Mouse (Mus musculus): ENCODE results near the gene Mpzl2. TPM values are rescaled to one million over a fixed set of nuclear protein-coding genes. Genes with fewer than 3 reads are reported as not detected.

Mpzl2 gene
- polyA plus RNA-seq, 1 experiment from 2014 or later: 0.92 TPM

GRCm38 (mm10) chr9:45085741-45086690, 46.4 kb downstream of the Mpzl2 start:
- Histone ChIP-seq H3K36me3 (no peaks in the 10 kb centered on the region), H3K9ac (no peak overlapping the region), H3K4me3 (no peak overlapping the region), H3K9me3 (replicated peaks) (no peaks in the 10 kb centered on the region), H3K27ac (ENCODE audit: poor library complexity, severe bottlenecking) (no peak overlapping the region), H3K4me1 (replicated peaks) (no peaks in the 10 kb centered on the region), H3K4me2 (no peak overlapping the region), H3K27me3 (replicated peaks) (peaks cover 13% of the 10 kb centered on the region; the same call in 1 of the 2 replicates)
- ATAC-seq (ENCODE audit: insufficient number of reproducible peaks, low FRiP score): no peak
- 69% methylated on average over 12 of the region's 12 CpGs for WGBS

GRCm38 (mm10) chr9:45088040-45088439, 48.4 kb downstream of the Mpzl2 start:
- Histone ChIP-seq H3K36me3 (no peaks in the 10 kb centered on the region), H3K4me3 (no peak overlapping the region), H3K9me3 (replicated peaks) (no peaks in the 10 kb centered on the region), H3K4me2 (no peak overlapping the region), H3K27ac (ENCODE audit: poor library complexity, severe bottlenecking) (no peak overlapping the region), H3K27me3 (replicated peaks) (0 out of 2 replicates have a peak, but pooled peaks cover 3% of the 10 kb centered on the region), H3K9ac (no peak overlapping the region), H3K4me1 (replicated peaks) (peaks cover 8% of the 10 kb centered on the region)
- no peak for ATAC-seq (ENCODE audit: insufficient number of reproducible peaks, low FRiP score)

- Histone ChIP-seq H3K4me2 (no peak overlapping the region), H3K4me1 (replicated peaks) (peaks cover 8% of the 10 kb centered on the region), H3K4me3 (no peak overlapping the region), H3K36me3 (no peaks in the 10 kb centered on the region), H3K9ac (no peak overlapping the region), H3K9me3 (replicated peaks) (no peaks in the 10 kb centered on the region), H3K27me3 (replicated peaks) (0 out of 2 replicates have a peak, but pooled peaks cover 3% of the 10 kb centered on the region), H3K27ac (ENCODE audit: poor library complexity, severe bottlenecking) (no peak overlapping the region)
- ATAC-seq (ENCODE audit: insufficient number of reproducible peaks, low FRiP score): no peak
- WGBS: 58% methylated on average over 3 of the region's 3 CpGs
Measured at GRCm38 (mm10) chr9:45090811-45091210, 51.2 kb downstream of the Mpzl2 start.

GRCm38 (mm10) chr9:45092641-45093040, 53.0 kb downstream of the Mpzl2 start:
- no peaks in the 10 kb centered on the region for H3K27me3 ChIP-seq (replicated peaks)
- peaks cover 8% of the 10 kb centered on the region for H3K4me1 ChIP-seq (replicated peaks)
- 45% methylated on average over 4 of the region's 4 CpGs for WGBS
- no peak overlapping the region for H3K9ac ChIP-seq
- no peaks in the 10 kb centered on the region for H3K36me3 ChIP-seq
- H3K9me3 ChIP-seq (replicated peaks): no peaks in the 10 kb centered on the region
- no peak for ATAC-seq (ENCODE audit: insufficient number of reproducible peaks, low FRiP score)
- peak overlapping the region; percentile 54; the same call in 1 of the 2 replicates for H3K27ac ChIP-seq (ENCODE audit: poor library complexity, severe bottlenecking)
- H3K4me3 ChIP-seq: no peak overlapping the region
- no peak overlapping the region for H3K4me2 ChIP-seq

- WGBS: 75% methylated on average over 6 of the region's 6 CpGs
- no peaks in the 10 kb centered on the region for H3K36me3 ChIP-seq
- no peak overlapping the region for H3K4me2 ChIP-seq
- H3K9ac ChIP-seq: no peak overlapping the region
- H3K9me3 ChIP-seq (replicated peaks): no peaks in the 10 kb centered on the region
- peaks cover 8% of the 10 kb centered on the region for H3K4me1 ChIP-seq (replicated peaks)
- H3K4me3 ChIP-seq: no peak overlapping the region
- no peak for ATAC-seq (ENCODE audit: insufficient number of reproducible peaks, low FRiP score)
- H3K27me3 ChIP-seq (replicated peaks): no peaks in the 10 kb centered on the region
- H3K27ac ChIP-seq (ENCODE audit: poor library complexity, severe bottlenecking): no peak overlapping the region
Measured at GRCm38 (mm10) chr9:45095149-45095937, 55.7 kb downstream of the Mpzl2 start.

- ATAC-seq (ENCODE audit: insufficient number of reproducible peaks, low FRiP score): no peak
- WGBS: 83% methylated on average over 5 of the region's 5 CpGs
- Histone ChIP-seq H3K9ac (no peak overlapping the region), H3K9me3 (replicated peaks) (no peaks in the 10 kb centered on the region), H3K4me3 (no peak overlapping the region), H3K27ac (ENCODE audit: poor library complexity, severe bottlenecking) (no peak overlapping the region), H3K36me3 (no peaks in the 10 kb centered on the region), H3K27me3 (replicated peaks) (0 out of 2 replicates have a peak, but pooled peaks cover 4% of the 10 kb centered on the region), H3K4me2 (no peak overlapping the region), H3K4me1 (replicated peaks) (peaks cover 6% of the 10 kb centered on the region)
Measured at GRCm38 (mm10) chr9:45097877-45098276, 58.3 kb downstream of the Mpzl2 start.

- H3K9ac ChIP-seq: no peak overlapping the region
- no peak overlapping the region for H3K27ac ChIP-seq (ENCODE audit: poor library complexity, severe bottlenecking)
- no peak for ATAC-seq (ENCODE audit: insufficient number of reproducible peaks, low FRiP score)
- no peak overlapping the region for H3K4me2 ChIP-seq
- WGBS: 25% methylated on average over 3 of the region's 3 CpGs
- no peaks in the 10 kb centered on the region for H3K36me3 ChIP-seq
- 0 out of 2 replicates have a peak, but pooled peaks cover 4% of the 10 kb centered on the region for H3K27me3 ChIP-seq (replicated peaks)
- peaks cover 10% of the 10 kb centered on the region for H3K4me1 ChIP-seq (replicated peaks)
- no peak overlapping the region for H3K4me3 ChIP-seq
- H3K9me3 ChIP-seq (replicated peaks): no peaks in the 10 kb centered on the region
Measured at GRCm38 (mm10) chr9:45098426-45098825, 58.8 kb downstream of the Mpzl2 start.

- no peaks in the 10 kb centered on the region for H3K36me3 ChIP-seq
- H3K4me2 ChIP-seq: no peak overlapping the region
- peaks cover 14% of the 10 kb centered on the region for H3K4me1 ChIP-seq (replicated peaks)
- 0 out of 2 replicates have a peak, but pooled peaks cover 4% of the 10 kb centered on the region for H3K27me3 ChIP-seq (replicated peaks)
- H3K9ac ChIP-seq: no peak overlapping the region
- ATAC-seq (ENCODE audit: insufficient number of reproducible peaks, low FRiP score): no peak
- no peaks in the 10 kb centered on the region for H3K9me3 ChIP-seq (replicated peaks)
- no peak overlapping the region for H3K4me3 ChIP-seq
- H3K27ac ChIP-seq (ENCODE audit: poor library complexity, severe bottlenecking): no peak overlapping the region
- 82% methylated on average over 1 of the region's 1 CpGs for WGBS
Measured at GRCm38 (mm10) chr9:45102528-45102927, 62.9 kb downstream of the Mpzl2 start.

GRCm38 (mm10) chr9:45103211-45103979, 63.8 kb downstream of the Mpzl2 start:
- H3K9me3 ChIP-seq (replicated peaks): no peaks in the 10 kb centered on the region
- no peaks in the 10 kb centered on the region for H3K36me3 ChIP-seq
- peak overlapping the region; percentile 8 for H3K4me2 ChIP-seq
- H3K27ac ChIP-seq (ENCODE audit: poor library complexity, severe bottlenecking): no peak overlapping the region
- 19% methylated on average over 11 of the region's 11 CpGs for WGBS
- H3K4me1 ChIP-seq (replicated peaks): peaks cover 14% of the 10 kb centered on the region
- ATAC-seq (ENCODE audit: insufficient number of reproducible peaks, low FRiP score): no peak
- H3K4me3 ChIP-seq: no peak overlapping the region
- 0 out of 2 replicates have a peak, but pooled peaks cover 4% of the 10 kb centered on the region for H3K27me3 ChIP-seq (replicated peaks)
- no peak overlapping the region for H3K9ac ChIP-seq

Data from heart, embryonic 12.5 days (tissue).